Mouse (Mus musculus): Measurements from ENCODE around the gene R3hdm1. TPM values are rescaled to one million over a fixed set of nuclear protein-coding genes. Genes with fewer than 3 reads are reported as not detected.

The R3hdm1 gene
- 10 to 100 TPM; 60.6 to 67.7 TPM for total RNA-seq (2021)
- long read RNA-seq, experiment 1, partial matches to known transcripts, result 14 of 19 reads
- long read RNA-seq, experiment 1, other reads (novel, unspliced or antisense), result 4 of 19 reads
- long read RNA-seq, experiment 2, full-length matches to known transcripts, result 3 of 20 reads
- long read RNA-seq, experiment 2, partial matches to known transcripts, result 10 of 20 reads
- long read RNA-seq, experiment 2, other reads (novel, unspliced or antisense), result 7 of 20 reads

- intact Hi-C loops (cut with DNase I), result no loop called here
Measured at GRCm38 (mm10) chr1:128102641-128103461, at the start of gene R3hdm1, which contains the start of gene Zranb3. TSS of gene R3hdm1 (plus strand) at chr1:128103301. TSS of gene Zranb3 (minus strand) at chr1:128103047.

GRCm38 (mm10) chr1:128057269-128057668, 45.8 kb upstream of the R3hdm1 start:
- intact Hi-C loops (cut with DNase I), result no loop called here
- no peak for DNase-seq

More at GRCm38 (mm10) chr1:128102641-128103461, at the start of gene R3hdm1, which contains the start of gene Zranb3:
- peak; percentile 87 to 91 for DNase-seq

GRCm38 (mm10) chr1:128058625-128059024, 44.5 kb upstream of the R3hdm1 start:
- no peak for DNase-seq
- intact Hi-C loops (cut with DNase I), result no loop called here

GRCm38 (mm10) chr1:128060655-128061344, 42.3 kb upstream of the R3hdm1 start:
- intact Hi-C loops (cut with DNase I), result no loop called here

GRCm38 (mm10) chr1:128061401-128061800, 41.7 kb upstream of the R3hdm1 start:
- intact Hi-C loops (cut with DNase I), result no loop called here
- no peak for DNase-seq

More at GRCm38 (mm10) chr1:128060655-128061344, 42.3 kb upstream of the R3hdm1 start:
- DNase-seq, result no peak

- DNase-seq, result no peak
- intact Hi-C loops (cut with DNase I), result no loop called here
Measured at GRCm38 (mm10) chr1:128062167-128062566, 40.9 kb upstream of the R3hdm1 start.

- intact Hi-C loops (cut with DNase I), result no loop called here
- no peak for DNase-seq
Measured at GRCm38 (mm10) chr1:128064716-128065115, 38.4 kb upstream of the R3hdm1 start.

GRCm38 (mm10) chr1:128068945-128069397, 34.1 kb upstream of the R3hdm1 start:
- DNase-seq, result no peak
- intact Hi-C loops (cut with DNase I), result no loop called here

GRCm38 (mm10) chr1:128070003-128070402, 33.1 kb upstream of the R3hdm1 start:
- no peak for DNase-seq
- intact Hi-C loops (cut with DNase I), result no loop called here

GRCm38 (mm10) chr1:128073051-128073450, 30.1 kb upstream of the R3hdm1 start:
- no peak for DNase-seq
- intact Hi-C loops (cut with DNase I), result no loop called here

GRCm38 (mm10) chr1:128076791-128077479, 26.2 kb upstream of the R3hdm1 start:
- DNase-seq, result no peak
- intact Hi-C loops (cut with DNase I), result no loop called here

- DNase-seq, result no peak
- intact Hi-C loops (cut with DNase I), result no loop called here
Measured at GRCm38 (mm10) chr1:128077788-128078187, 25.3 kb upstream of the R3hdm1 start.

- intact Hi-C loops (cut with DNase I), result no loop called here
Measured at GRCm38 (mm10) chr1:128078646-128079045, 24.5 kb upstream of the R3hdm1 start.

GRCm38 (mm10) chr1:128080936-128081696, 22.0 kb upstream of the R3hdm1 start:
- no peak for DNase-seq
- intact Hi-C loops (cut with DNase I), result no loop called here

More at GRCm38 (mm10) chr1:128078646-128079045, 24.5 kb upstream of the R3hdm1 start:
- DNase-seq, result no peak

- no peak for DNase-seq
- intact Hi-C loops (cut with DNase I), result no loop called here
Measured at GRCm38 (mm10) chr1:128081873-128082272, 21.2 kb upstream of the R3hdm1 start.

GRCm38 (mm10) chr1:128082800-128083199, 20.3 kb upstream of the R3hdm1 start:
- no peak for DNase-seq
- intact Hi-C loops (cut with DNase I), result no loop called here

GRCm38 (mm10) chr1:128094686-128095085, 8.4 kb upstream of the R3hdm1 start:
- no peak for DNase-seq
- intact Hi-C loops (cut with DNase I), result no loop called here

- intact Hi-C loops (cut with DNase I), result no loop called here
Measured at GRCm38 (mm10) chr1:128098309-128098708, 4.8 kb upstream of the R3hdm1 start.

GRCm38 (mm10) chr1:128102251-128102640, 855 bp upstream of the R3hdm1 start:
- peak in 1 of 2 experiments; percentile 27 for DNase-seq
- intact Hi-C loops (cut with DNase I), result no loop called here

More at GRCm38 (mm10) chr1:128098309-128098708, 4.8 kb upstream of the R3hdm1 start:
- DNase-seq, result no peak

All from gastrocnemius, postnatal 36 days (tissue).